Mouse (Mus musculus): Measurements from ENCODE around the gene Prmt7. TPM values are rescaled to one million over a fixed set of nuclear protein-coding genes. Genes with fewer than 3 reads are reported as not detected.
"Not testable (repeated sequence)": the region's sequence is repeated elsewhere in the genome, so short reads cannot be mapped to it uniquely, and the experiment has no call there.

Prmt7 gene
- polyA plus RNA-seq, 1 experiment from 2014 or later, result 76.4 TPM

DNA sequence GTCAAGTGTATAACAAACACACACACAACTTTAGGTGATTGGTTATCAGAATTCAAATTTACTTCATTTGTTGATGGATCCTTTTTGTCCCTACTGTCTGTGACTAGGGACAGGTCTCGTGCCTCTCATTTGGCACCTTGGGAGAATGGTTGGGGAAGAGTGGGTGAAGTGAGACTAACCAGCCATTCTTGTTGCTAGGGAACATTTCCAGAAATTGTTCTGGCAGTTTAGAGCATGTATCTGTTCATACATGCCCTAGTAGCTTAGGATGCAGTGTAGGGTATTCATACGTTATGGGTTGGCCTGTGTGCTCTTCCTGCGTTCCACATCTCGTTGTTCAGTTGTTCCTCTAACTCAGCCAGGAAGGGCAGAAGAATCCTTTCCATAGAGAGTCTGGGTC, 21.6 kb upstream of the Prmt7 start:
- no peak overlapping the region for H3K4me3 ChIP-seq
- no peaks in the 10 kb centered on the region for H3K9me3 ChIP-seq (replicated peaks)
- no peak overlapping the region for H3K27ac ChIP-seq
- H3K4me1 ChIP-seq, result 0 out of 2 replicates have a peak, but pooled peaks cover 4% of the 10 kb centered on the region
- no peaks in the 10 kb centered on the region for H3K27me3 ChIP-seq (ENCODE audit: low read depth, poor library complexity, severe bottlenecking)
- no peak for DNase-seq (ENCODE audit: low spot score)
- WGBS, result 92% methylated on average over 4 of the region's 4 CpGs
- H3K36me3 ChIP-seq, result peaks cover 93% of the 10 kb centered on the region

DNA sequence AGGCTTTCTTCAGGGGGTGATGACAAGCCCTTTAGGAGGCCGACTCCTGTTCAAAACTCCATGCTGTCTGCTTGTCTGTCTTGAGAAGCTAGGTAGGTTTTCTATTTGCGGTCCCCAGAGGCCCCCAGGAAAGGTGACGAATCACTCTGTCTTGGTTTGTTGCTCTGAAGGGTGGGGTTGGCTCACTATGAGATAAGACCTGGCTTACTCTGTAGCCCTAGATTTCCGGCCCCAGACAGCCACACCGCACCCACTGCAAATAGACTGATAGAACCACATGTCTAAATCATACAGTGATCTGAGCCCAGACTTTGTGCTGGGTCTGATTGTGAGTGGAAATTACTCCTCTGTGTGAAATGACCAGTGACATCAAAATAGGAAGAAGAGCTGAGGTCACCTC, 19.1 kb upstream of the Prmt7 start:
- Histone ChIP-seq H3K9me3 (replicated peaks) (no peaks in the 10 kb centered on the region), H3K27ac (no peak overlapping the region), H3K36me3 (peaks cover 93% of the 10 kb centered on the region), H3K4me1 (no peaks in the 10 kb centered on the region), H3K27me3 (ENCODE audit: low read depth, poor library complexity, severe bottlenecking) (no peaks in the 10 kb centered on the region), H3K4me3 (no peak overlapping the region)
- WGBS, result 90% methylated on average over 5 of the region's 5 CpGs
- no peak for DNase-seq (ENCODE audit: low spot score)

DNA sequence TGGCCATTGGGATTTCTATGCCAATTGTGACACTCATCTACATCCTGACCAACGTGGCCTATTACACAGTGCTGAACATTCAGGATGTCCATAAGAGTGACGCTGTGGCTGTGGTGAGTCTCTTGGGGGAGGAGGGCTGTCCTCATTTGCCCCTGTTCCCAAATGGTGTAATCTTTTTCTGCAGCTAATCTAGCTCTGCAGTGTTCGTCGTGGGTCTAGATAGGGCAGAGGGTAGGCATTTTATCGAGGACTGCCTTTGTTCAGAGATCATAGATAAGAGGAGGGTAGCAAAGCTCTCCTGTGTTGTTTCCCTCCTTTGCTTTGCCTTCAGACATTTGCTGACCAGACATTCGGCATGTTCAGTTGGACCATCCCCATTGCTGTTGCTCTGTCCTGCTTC, 17.6 kb upstream of the Prmt7 start:
- no peak for DNase-seq (ENCODE audit: low spot score)
- Histone ChIP-seq H3K27ac (no peak overlapping the region), H3K4me1 (no peaks in the 10 kb centered on the region), H3K4me3 (no peak overlapping the region), H3K36me3 (peaks cover 93% of the 10 kb centered on the region), H3K9me3 (replicated peaks) (no peaks in the 10 kb centered on the region), H3K27me3 (ENCODE audit: low read depth, poor library complexity, severe bottlenecking) (no peaks in the 10 kb centered on the region)
- WGBS, result 93% methylated on average over 6 of the region's 6 CpGs

DNA sequence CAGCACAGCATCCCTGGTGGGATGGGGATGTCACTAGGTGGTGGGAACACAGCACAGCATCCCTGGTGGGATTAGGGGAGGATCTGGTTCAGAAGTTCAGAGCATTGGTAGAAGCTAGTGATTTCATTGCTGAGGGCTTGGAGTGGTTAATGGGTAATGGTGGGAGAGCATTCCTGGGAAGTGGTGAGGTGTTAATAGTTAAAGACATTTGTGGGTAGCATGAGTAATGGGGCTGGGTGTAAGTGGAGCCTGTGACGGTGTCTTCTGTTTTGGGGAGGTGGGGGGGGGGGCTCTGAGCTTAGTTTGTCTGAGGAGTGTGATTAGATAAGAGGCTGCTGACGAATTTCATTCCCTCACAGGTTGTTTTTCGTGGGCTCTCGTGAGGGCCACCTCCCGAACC, 16.7 kb upstream of the Prmt7 start:
- no peak overlapping the region for H3K27ac ChIP-seq
- WGBS, result 89% methylated on average over 5 of the region's 5 CpGs

DNA sequence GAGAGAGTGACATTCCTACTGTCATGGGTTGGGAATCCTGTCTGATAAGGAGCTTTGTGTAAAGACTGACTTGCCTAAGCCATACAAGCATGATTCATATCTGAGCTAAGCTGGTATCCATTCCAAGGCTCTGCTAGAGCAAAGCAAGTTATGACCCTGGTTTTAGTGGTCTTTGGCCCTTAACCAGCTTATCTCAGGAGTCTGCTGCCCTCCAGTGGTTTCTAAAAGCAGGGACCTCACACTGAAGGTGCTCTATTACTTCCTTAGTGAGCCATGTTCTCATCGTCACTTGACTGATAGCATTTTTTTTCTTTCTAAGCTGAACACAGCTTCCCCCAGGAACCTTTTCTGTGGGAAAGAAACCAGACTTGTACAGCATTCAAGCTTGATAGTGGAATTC, 12.0 kb upstream of the Prmt7 start:
- H3K27ac ChIP-seq, result no peak overlapping the region
- H3K36me3 ChIP-seq, result peaks cover 97% of the 10 kb centered on the region
- H3K27me3 ChIP-seq (ENCODE audit: low read depth, poor library complexity, severe bottlenecking), result no peaks in the 10 kb centered on the region
- no peak overlapping the region for H3K4me3 ChIP-seq
- no peaks in the 10 kb centered on the region for H3K9me3 ChIP-seq (replicated peaks)
- no peaks in the 10 kb centered on the region for H3K4me1 ChIP-seq
- DNase-seq (ENCODE audit: low spot score), result peak; percentile 35
- WGBS, result 49% methylated on average over 1 of the region's 1 CpGs

More for the DNA sequence above, 16.7 kb upstream of the Prmt7 start:
- H3K4me3 ChIP-seq, result no peak overlapping the region
- peaks cover 94% of the 10 kb centered on the region for H3K36me3 ChIP-seq
- DNase-seq (ENCODE audit: low spot score), result no peak
- H3K27me3 ChIP-seq (ENCODE audit: low read depth, poor library complexity, severe bottlenecking), result no peaks in the 10 kb centered on the region
- H3K9me3 ChIP-seq (replicated peaks), result no peaks in the 10 kb centered on the region
- H3K4me1 ChIP-seq, result no peaks in the 10 kb centered on the region

DNA sequence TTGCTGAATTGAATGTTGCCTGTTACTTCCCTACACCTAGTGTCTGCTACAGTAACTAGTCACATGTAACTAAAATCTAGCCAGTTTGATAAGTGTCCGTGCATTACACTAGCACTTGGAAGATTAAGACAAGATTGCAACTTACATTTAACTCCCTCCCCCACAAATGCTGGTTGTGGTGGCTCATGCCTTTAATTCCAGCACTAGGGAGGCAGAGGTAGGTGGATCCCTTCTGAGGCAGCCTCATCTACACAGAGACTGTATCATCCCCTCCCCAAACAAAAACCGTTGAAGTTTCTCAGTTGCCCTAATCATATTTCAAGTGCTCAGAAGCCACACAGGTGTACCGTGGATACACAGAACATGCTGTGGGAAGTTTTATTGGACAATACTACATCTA, 11.1 kb upstream of the Prmt7 start:
- peaks cover 97% of the 10 kb centered on the region for H3K36me3 ChIP-seq
- H3K9me3 ChIP-seq (replicated peaks); H3K27me3 ChIP-seq (ENCODE audit: low read depth, poor library complexity, severe bottlenecking); H3K4me3 ChIP-seq; DNase-seq (ENCODE audit: low spot score); H3K27ac ChIP-seq; H3K4me1 ChIP-seq: not testable (repeated sequence)
- WGBS, result 88% methylated on average over 3 of the region's 3 CpGs

DNA sequence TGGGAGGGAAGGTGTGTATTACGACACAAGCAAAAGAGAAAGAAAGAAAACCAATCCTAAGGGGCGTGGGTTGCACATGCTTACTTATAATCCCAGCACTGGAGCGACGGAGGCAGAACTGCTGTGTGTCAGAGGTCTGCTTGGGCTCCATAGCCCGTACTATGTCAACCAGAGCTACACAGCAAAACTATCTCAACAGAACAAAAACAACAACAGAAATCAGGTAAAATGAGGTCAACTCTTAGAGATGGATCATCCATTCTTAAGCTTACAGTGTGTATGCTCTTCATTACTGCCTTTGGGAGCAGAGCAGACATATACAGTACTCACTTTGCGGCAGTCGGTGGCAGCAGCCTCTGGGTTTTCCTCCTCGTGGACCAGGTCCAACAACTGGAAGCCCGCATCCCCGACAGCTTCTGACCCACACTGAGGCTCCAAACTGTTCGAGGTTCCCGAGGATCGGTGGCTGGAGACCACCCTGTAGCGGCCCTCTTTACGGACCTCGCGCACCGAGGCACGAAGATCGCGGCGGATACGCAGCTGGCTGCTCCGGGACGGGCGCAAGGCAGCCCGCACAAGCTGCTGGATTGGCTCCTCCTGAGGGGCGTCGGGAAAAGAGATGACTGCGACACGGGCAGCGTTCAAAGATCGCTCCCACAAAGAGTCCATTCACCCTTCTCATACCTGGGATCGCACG, 553 bp upstream of the Prmt7 start:
- WGBS, result 2% methylated on average over 35 of the region's 35 CpGs
- DNase-seq (ENCODE audit: low spot score), result no peak
- Histone ChIP-seq H3K4me3 (peak overlapping the region; percentile 68), H3K4me1 (peaks cover 11% of the 10 kb centered on the region), H3K27ac (peak overlapping the region; percentile 95), H3K9me3 (replicated peaks) (no peaks in the 10 kb centered on the region), H3K36me3 (peaks cover 64% of the 10 kb centered on the region), H3K27me3 (ENCODE audit: low read depth, poor library complexity, severe bottlenecking) (no peaks in the 10 kb centered on the region)

DNA sequence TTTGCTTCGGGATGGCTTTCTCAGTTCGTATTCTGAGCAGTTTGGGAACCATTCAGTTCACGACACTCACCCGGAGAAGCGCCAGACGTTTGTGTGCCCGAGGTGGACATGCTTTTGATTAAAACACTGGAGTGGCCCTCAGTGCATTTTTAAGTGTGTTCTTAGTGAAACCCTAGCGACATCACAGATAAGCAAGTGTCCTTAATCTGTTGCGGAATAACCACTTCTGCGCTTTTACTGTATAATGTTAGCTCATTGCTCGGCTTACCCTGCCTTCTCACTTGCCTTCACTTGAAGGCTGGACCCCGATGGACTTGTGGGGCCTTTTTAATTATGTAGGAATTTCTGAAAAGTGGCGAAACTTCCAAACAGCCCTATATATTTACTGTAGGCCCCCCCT, 685 bp downstream of the Prmt7 start:
- H3K27me3 ChIP-seq (ENCODE audit: low read depth, poor library complexity, severe bottlenecking), result no peaks in the 10 kb centered on the region
- WGBS, result 11% methylated on average over 13 of the region's 13 CpGs
- peak overlapping the region; percentile 68 for H3K4me3 ChIP-seq
- H3K36me3 ChIP-seq, result peaks cover 66% of the 10 kb centered on the region
- peaks cover 11% of the 10 kb centered on the region for H3K4me1 ChIP-seq
- no peaks in the 10 kb centered on the region for H3K9me3 ChIP-seq (replicated peaks)
- H3K27ac ChIP-seq, result peak overlapping the region; percentile 95
- no peak for DNase-seq (ENCODE audit: low spot score)

DNA sequence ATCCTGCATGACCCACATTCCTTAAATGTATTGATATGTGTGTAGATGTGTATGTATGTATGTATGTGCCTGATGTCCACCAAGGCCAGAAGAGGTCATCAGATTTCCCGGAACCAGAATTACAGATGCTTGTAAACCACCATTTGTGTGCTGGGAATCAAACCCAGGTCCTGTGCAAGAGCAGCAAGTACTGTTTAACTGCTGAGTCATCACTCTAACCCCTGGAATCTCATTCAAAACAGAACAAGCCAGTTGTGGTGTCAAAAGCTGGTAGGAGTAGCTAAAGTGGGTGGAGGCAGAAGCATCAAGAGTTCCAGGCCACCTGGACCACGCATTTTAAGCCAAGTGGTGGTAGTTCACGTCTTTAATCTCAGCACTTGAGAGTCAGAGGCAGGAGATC, 3.2 kb downstream of the Prmt7 start:
- WGBS, result 89% methylated on average over 3 of the region's 3 CpGs
- Histone ChIP-seq H3K4me1 (peaks cover 11% of the 10 kb centered on the region), H3K36me3 (peaks cover 65% of the 10 kb centered on the region), H3K4me3 (no peak overlapping the region), H3K27me3 (ENCODE audit: low read depth, poor library complexity, severe bottlenecking) (no peaks in the 10 kb centered on the region), H3K27ac (no peak overlapping the region), H3K9me3 (replicated peaks) (no peaks in the 10 kb centered on the region)
- no peak for DNase-seq (ENCODE audit: low spot score)

DNA sequence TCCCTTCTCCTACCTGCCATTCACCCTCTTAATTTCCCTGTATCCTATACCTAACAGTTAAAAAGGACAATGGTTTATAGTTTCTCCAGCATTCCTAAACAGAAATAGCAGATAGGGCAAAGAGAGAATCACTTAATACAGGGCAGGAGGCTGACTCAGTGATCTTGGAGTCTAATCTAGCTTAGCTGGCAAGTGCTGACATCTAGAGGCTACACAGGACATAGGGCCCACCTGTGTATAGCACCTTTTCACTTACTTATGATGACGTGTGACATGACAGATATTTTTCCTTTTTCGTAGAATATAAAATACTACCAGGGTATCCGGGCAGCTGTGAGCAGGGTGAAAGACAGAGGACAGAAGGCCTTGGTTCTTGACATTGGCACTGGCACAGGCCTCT, 8.9 kb downstream of the Prmt7 start:
- no peaks in the 10 kb centered on the region for H3K4me1 ChIP-seq
- peaks cover 97% of the 10 kb centered on the region for H3K36me3 ChIP-seq
- no peaks in the 10 kb centered on the region for H3K9me3 ChIP-seq (replicated peaks)
- H3K4me3 ChIP-seq, result no peak overlapping the region
- WGBS, result 95% methylated on average over 3 of the region's 3 CpGs
- H3K27ac ChIP-seq, result no peak overlapping the region
- no peaks in the 10 kb centered on the region for H3K27me3 ChIP-seq (ENCODE audit: low read depth, poor library complexity, severe bottlenecking)
- DNase-seq (ENCODE audit: low spot score), result no peak

DNA sequence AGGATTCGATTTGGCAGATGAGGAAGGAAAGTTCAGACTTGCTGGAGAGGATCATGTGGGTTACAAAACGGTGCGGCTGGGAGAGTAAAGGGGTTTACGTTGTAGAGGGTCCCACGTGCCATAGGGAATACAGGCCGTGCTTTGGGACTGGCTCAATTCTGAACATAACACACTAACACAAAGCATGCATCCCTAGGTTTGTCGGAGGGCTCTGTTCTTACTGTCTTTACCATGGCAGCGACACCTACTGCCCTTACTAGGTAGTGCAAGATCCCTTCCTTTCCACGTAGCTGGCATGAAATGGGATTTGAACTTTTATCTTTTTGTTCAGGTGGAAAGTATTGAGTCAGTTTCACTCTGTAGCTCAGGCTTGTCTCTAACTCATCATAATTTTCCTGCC, 15.9 kb downstream of the Prmt7 start:
- Histone ChIP-seq H3K4me1 (no peaks in the 10 kb centered on the region), H3K4me3 (no peak overlapping the region), H3K27ac (no peak overlapping the region), H3K27me3 (ENCODE audit: low read depth, poor library complexity, severe bottlenecking) (no peaks in the 10 kb centered on the region), H3K9me3 (replicated peaks) (no peaks in the 10 kb centered on the region), H3K36me3 (peaks cover 90% of the 10 kb centered on the region)
- peak; percentile 63 for DNase-seq (ENCODE audit: low spot score)
- WGBS, result 61% methylated on average over 9 of the region's 9 CpGs

DNA sequence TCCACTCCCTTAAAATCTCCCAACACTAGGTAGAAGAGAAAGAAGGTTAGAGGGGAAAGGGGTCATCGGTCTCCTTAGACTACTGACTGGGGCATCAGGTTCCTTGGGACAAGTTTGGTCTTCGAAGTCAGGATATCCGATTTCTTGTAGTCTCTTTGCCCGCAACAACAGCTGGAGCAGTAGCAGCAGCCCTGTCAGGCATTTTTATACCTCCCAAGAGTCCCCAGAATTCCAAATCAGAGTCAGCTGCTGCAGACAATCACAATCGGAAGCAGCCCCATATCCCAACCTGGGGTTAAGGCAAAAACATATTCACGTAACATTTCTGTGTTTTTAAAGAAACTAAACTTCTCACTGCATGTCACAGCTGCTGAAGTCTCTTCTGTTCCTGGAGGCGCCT, 20.8 kb downstream of the Prmt7 start:
- Histone ChIP-seq H3K9me3 (replicated peaks) (no peaks in the 10 kb centered on the region), H3K27me3 (ENCODE audit: low read depth, poor library complexity, severe bottlenecking) (no peaks in the 10 kb centered on the region), H3K4me1 (no peaks in the 10 kb centered on the region), H3K36me3 (peaks cover 91% of the 10 kb centered on the region), H3K27ac (no peak overlapping the region), H3K4me3 (no peak overlapping the region)
- no peak for DNase-seq (ENCODE audit: low spot score)
- 90% methylated on average over 7 of the region's 7 CpGs for WGBS

DNA sequence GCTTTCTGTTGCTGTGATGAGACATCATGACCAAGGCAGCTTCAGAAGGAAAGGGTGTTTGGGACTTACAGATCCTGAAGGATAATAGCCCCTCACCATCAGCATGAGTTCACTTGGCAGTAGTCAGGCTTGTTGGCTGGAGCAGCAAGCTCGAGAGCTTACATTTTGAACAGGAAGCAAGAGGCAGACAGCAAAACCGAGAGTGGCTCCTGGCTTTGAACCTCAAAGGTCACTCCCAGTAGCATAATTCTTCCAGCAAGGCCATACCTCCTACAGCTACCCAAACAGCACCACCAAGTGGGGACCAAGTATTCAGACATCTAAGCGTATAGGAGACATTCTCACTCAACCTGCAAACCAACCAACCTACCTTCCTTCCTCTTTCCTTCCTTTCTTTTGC, 22.0 kb downstream of the Prmt7 start:
- no peaks in the 10 kb centered on the region for H3K4me1 ChIP-seq
- no peak overlapping the region for H3K27ac ChIP-seq
- no peak overlapping the region for H3K4me3 ChIP-seq
- H3K27me3 ChIP-seq (ENCODE audit: low read depth, poor library complexity, severe bottlenecking), result no peaks in the 10 kb centered on the region
- H3K9me3 ChIP-seq (replicated peaks), result no peaks in the 10 kb centered on the region
- DNase-seq (ENCODE audit: low spot score), result no peak
- peaks cover 91% of the 10 kb centered on the region for H3K36me3 ChIP-seq
- WGBS, result 76% methylated on average over 3 of the region's 3 CpGs

All from limb, embryonic 10.5 days (tissue).